Mouse (Mus musculus) midbrain, embryonic 12.5 days (tissue): ENCODE data around the gene Xrcc2. TPM values are rescaled to one million over a fixed set of nuclear protein-coding genes. Genes with fewer than 3 reads are reported as not detected.
"Not testable (repeated sequence)": the region's sequence is repeated elsewhere in the genome, so short reads cannot be mapped to it uniquely, and the experiment has no call there.

Experiments used
- ATAC-seq: fragments of 200-750 bp; cut with Nextera tagmentation; 2 replicates; pipeline ENCODE4 v1.8.0; 2017; ENCODE audit warnings: low read depth, moderate TSS enrichment, moderate library complexity; ENCODE audit not compliant: low FRiP score
- H3K27ac ChIP-seq: fragments of 300-500 bp; sonication (generic); replicated peaks from 2 replicates; pipeline ENCODE4 v1.5.1; 2016; ENCODE audit warnings: mild to moderate bottlenecking
- H3K27me3 ChIP-seq: fragments of 300-500 bp; sonication (generic); 2 replicates; pipeline ENCODE4 v1.6.1; 2016; ENCODE audit warnings: mild to moderate bottlenecking
- H3K36me3 ChIP-seq: fragments of 300-500 bp; sonication (generic); 2 replicates; pipeline ENCODE4 v1.6.1; 2016
- H3K4me1 ChIP-seq: fragments of 300-500 bp; sonication (generic); 2 replicates; pipeline ENCODE4 v1.6.1; 2016
- H3K4me2 ChIP-seq: fragments of 300-500 bp; sonication (generic); replicated peaks from 2 replicates; pipeline ENCODE4 v1.6.1; 2016; ENCODE audit warnings: mild to moderate bottlenecking, moderate library complexity
- H3K4me3 ChIP-seq: fragments of 300-500 bp; sonication (generic); 2 replicates; pipeline ENCODE4 v1.5.1; 2016; ENCODE audit warnings: mild to moderate bottlenecking
- H3K9ac ChIP-seq: fragments of 300-500 bp; sonication (generic); replicated peaks from 2 replicates; pipeline ENCODE4 v1.6.1; 2016; ENCODE audit warnings: mild to moderate bottlenecking, moderate library complexity
- H3K9me3 ChIP-seq: fragments of 300-500 bp; sonication (generic); 2 replicates; pipeline ENCODE4 v1.6.1; 2016; ENCODE audit warnings: mild to moderate bottlenecking
- WGBS: fragments of 180-500 bp; shearing (Covaris S2); methylation state at CpG from one replicate; pipeline ENCODE4 v1.1.7; 2016; 5-methylcytosine and 5-hydroxymethylcytosine counted together
- polyA plus RNA-seq: library from polyadenylated mRNA; unstranded; fragments of >200 nt; fragmentation: Nextera tagmentation; extraction: Ambion mirVana; gene quantifications from 2 replicates; pipeline ENCODE4 v1.2.1, GENCODE M21; 2016

Gene Xrcc2
- 9.3 and 10.2 TPM in 2 replicates for polyA plus RNA-seq

DNA sequence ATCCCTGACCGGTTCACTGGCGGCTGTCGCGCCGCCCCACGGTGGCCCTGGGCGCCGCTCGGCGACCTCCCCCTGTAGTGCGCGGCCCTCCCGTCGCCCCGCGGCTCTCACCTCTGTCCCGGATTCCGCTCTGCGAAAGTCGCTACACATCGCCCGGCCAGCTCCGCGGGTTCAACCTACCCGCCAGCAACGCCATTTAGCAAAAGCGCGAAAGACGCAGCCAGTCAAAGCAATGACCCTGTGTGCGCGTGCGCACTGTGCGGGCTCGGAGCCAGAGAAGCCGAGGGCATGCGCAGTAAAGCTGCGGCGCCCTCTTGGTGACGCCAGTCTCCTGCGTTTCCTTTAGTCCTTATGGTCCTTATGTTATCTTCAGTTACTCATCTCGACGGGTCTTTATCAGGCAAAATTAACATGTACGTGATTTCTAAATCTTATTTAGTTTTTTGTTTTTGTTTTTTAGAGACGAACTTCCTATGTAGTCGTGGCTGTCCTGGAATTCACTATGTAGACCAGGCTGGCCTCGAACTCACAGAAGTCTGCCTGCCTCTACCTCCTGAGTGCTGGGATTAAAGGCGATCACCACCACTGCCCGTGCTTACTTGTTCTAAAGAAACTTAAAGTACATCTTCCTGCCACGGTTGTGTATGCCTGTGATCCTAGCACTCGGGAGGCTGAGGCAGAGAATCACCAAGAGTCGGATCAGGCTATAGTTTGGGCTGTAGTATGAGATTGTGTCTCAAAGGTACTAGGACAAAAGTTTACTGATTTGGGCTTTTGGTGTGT is at the start of gene Xrcc2:
Xrcc2 (minus strand) TSS at position 259 of the 783 bp plus-strand sequence.
- peak; percentile 96 for ATAC-seq
- 8% methylated on average over 51 of the region's 51 CpGs for WGBS
- H3K27ac ChIP-seq, result 0 out of 2 replicates have a peak within 1 kb of the TSS, but pooled peaks have one; percentile 64

DNA sequence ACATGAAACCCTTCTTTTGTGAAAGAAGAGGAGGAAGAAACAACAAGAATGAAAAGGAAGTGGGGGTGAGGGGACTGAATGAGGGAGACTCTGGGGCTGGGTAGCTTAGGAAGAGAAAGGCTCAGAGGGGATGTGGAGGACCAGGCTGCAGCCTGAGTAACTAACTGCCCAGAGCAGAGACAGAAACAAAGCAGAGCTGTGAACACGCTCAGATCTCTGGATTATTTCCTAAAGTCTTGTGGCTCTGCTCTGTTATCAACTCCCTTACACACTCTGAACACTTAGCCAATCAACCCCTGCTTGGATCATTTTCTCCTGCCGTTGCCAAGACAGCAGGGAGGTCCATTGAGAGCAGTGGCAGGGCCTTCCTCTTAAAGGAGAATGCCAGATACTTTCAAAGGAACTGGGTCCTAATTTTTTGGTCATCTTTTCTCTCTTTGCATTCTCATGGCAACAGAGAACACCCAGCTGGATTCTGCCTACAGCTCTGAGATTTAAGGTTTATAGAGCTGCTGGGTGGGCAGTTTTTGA is 48.7 kb upstream of the Xrcc2 start:
- H3K36me3 ChIP-seq, result no peaks in the 10 kb centered on the region
- H3K4me2 ChIP-seq, result no peak overlapping the region
- 0 out of 2 replicates have a peak, but pooled peaks have one; percentile 27 for ATAC-seq
- peaks cover 17% of the 10 kb centered on the region for H3K4me1 ChIP-seq
- no peaks in the 10 kb centered on the region; the same call in 1 of the 2 replicates for H3K27me3 ChIP-seq
- H3K27ac ChIP-seq, result peak overlapping the region; percentile 42
- WGBS, result 0% methylated on average over 2 of the region's 2 CpGs
- H3K9me3 ChIP-seq, result no peaks in the 10 kb centered on the region
- no peak overlapping the region for H3K4me3 ChIP-seq
- 0 out of 2 replicates have a peak overlapping the region, but pooled peaks have one; percentile 20 for H3K9ac ChIP-seq

More for the DNA sequence above, at the start of gene Xrcc2:
- Histone ChIP-seq H3K9me3 (no peaks in the 10 kb centered on the region), H3K9ac (peak within 1 kb of the TSS; percentile 79), H3K36me3 (peaks cover 5% of the 10 kb centered on the region; the same call in 1 of the 2 replicates), H3K4me1 (peaks cover 14% of the 10 kb centered on the region), H3K27me3 (no peaks in the 10 kb centered on the region), H3K4me3 (peak within 1 kb of the TSS; percentile 85), H3K4me2 (peak within 1 kb of the TSS; percentile 76)

DNA sequence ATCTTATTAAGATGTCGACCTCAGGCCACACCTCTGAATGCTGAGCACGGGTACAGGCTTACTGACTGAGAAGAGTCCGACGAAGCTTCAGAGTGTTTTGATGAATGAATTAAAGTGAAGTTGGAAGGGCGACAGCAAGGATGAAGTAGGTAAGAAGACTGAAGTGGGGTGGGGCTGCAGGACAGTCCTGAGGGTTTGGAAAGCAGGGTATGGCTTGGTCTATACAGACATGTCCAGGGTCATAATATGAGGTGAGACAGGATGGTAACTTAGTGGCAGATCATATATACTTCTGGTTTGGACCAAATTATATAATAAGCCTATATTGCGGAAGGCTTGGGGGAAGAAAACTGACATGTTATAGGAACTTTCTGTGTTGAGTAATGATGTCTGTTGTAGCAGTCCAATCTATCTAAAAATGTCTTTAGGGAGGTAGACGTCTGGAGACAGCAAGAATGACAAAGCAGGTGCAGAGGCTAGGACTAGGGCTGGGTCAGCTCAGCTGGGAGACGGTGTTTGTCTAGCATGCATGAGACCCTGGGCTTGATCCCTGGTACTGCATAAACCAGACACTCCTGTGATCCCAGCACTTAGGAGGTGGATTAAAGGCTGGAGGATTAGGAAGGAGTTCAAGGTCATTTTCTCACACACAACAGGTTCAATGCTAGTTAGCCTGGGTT is 48.1 kb upstream of the Xrcc2 start:
- H3K9ac ChIP-seq, result no peak overlapping the region
- no peaks in the 10 kb centered on the region for H3K36me3 ChIP-seq
- WGBS, result 36% methylated on average over 8 of the region's 8 CpGs
- ATAC-seq, result no peak
- peak overlapping the region; percentile 42 for H3K27ac ChIP-seq
- H3K4me2 ChIP-seq, result no peak overlapping the region
- peaks cover 16% of the 10 kb centered on the region for H3K4me1 ChIP-seq
- H3K4me3 ChIP-seq, result no peak overlapping the region
- H3K27me3 ChIP-seq, result no peaks in the 10 kb centered on the region; the same call in 1 of the 2 replicates
- no peaks in the 10 kb centered on the region for H3K9me3 ChIP-seq

DNA sequence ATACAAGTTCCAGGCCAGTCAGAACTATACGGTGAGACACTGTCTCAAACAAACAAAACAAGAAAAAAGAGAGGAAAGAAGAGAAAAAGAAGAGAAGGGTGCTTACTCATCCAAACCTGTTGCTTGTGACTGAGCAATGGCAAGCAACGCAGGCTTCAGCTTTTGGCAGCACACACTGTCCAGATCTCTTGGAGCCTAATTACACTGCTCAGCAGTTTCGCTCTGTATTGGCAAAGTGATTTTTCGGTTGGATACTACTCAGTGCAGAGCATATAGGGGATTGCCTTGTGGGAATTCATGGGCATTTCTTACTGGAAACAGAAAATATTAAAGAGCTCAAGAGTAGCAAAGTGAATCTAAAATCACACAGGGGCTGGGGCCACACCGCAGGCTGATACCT is 47.2 kb upstream of the Xrcc2 start:
- no peak for ATAC-seq
- Histone ChIP-seq H3K4me2 (no peak overlapping the region), H3K9ac (no peak overlapping the region)

DNA sequence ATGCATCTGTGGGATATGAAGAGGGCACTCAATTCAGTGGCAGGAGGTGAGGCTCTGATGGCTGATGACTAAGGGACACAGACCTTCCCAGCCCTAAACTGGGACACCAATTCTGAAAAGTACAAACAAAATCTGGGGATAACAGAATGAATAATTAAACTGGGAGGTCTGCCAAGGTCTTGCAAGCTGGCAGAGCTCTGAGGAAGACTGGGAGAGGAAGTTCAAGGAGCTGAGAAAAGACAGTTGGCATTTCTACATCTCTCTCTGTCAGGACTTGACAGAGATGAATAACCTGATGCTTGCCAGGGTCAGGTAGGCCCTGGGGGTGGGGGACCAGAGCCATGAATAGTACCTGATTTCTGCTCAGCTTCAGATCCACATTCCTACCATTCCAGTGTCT is 45.9 kb upstream of the Xrcc2 start:
- Histone ChIP-seq H3K9me3 (no peaks in the 10 kb centered on the region), H3K27ac (no peak overlapping the region), H3K36me3 (no peaks in the 10 kb centered on the region), H3K4me2 (no peak overlapping the region), H3K27me3 (no peaks in the 10 kb centered on the region), H3K4me3 (no peak overlapping the region), H3K9ac (no peak overlapping the region), H3K4me1 (peaks cover 16% of the 10 kb centered on the region)
- no peak for ATAC-seq

More for the DNA sequence above, 47.2 kb upstream of the Xrcc2 start:
- WGBS, result 88% methylated on average over 5 of the region's 5 CpGs
- H3K27ac ChIP-seq, result no peak overlapping the region
- H3K27me3 ChIP-seq, result no peaks in the 10 kb centered on the region; the same call in 1 of the 2 replicates
- H3K36me3 ChIP-seq, result no peaks in the 10 kb centered on the region
- H3K4me1 ChIP-seq, result peaks cover 16% of the 10 kb centered on the region
- no peaks in the 10 kb centered on the region for H3K9me3 ChIP-seq
- no peak overlapping the region for H3K4me3 ChIP-seq

DNA sequence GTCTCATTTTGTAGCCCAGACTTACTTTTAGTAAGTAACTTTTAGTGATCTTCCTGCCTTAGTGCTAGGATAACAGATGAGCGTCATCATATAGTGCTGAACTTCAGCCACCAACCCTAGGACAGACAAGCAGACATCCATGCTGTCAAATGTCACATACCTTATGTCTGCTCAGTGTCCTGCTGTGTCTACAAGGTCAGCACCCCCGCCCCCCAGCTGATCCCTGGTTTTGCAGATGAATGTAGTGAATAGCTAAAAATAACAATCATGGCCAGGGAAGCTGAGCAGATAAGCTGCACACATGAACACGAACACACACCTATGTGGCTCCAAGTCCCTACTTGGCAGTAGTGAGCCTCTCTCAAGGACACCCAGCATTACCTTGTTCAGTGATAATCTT is 43.0 kb upstream of the Xrcc2 start:
- no peak overlapping the region for H3K4me2 ChIP-seq
- no peak overlapping the region for H3K27ac ChIP-seq
- no peak overlapping the region for H3K4me3 ChIP-seq
- H3K36me3 ChIP-seq, result no peaks in the 10 kb centered on the region
- no peak overlapping the region for H3K9ac ChIP-seq
- H3K4me1 ChIP-seq, result no peaks in the 10 kb centered on the region; the same call in 1 of the 2 replicates
- 79% methylated on average over 3 of the region's 3 CpGs for WGBS
- no peaks in the 10 kb centered on the region for H3K9me3 ChIP-seq
- H3K27me3 ChIP-seq, result no peaks in the 10 kb centered on the region
- no peak for ATAC-seq

DNA sequence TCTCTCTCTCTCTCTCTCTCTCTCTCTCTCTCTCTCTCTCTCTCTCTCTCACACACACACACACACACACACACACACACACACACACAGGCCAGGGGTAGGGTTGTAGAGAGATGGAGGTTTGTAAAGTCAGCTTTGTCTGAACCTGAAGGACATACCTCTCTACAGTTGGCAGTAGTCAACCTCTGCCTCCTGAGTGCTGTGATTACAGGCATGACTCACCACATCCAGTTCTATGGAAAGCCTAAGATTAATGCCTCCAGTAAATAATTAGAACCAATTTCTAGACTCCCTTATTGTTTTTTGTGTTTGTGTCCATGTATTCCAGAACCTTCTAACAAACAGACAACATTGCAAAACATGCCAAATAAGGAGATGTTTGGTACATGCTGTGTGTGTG is 42.3 kb upstream of the Xrcc2 start:
- no peak overlapping the region for H3K27ac ChIP-seq
- H3K4me1 ChIP-seq, result no peaks in the 10 kb centered on the region
- no peaks in the 10 kb centered on the region for H3K36me3 ChIP-seq
- no peaks in the 10 kb centered on the region for H3K27me3 ChIP-seq
- no peaks in the 10 kb centered on the region for H3K9me3 ChIP-seq
- no peak for ATAC-seq
- H3K4me3 ChIP-seq, result no peak overlapping the region
- H3K4me2 ChIP-seq, result no peak overlapping the region
- no peak overlapping the region for H3K9ac ChIP-seq

DNA sequence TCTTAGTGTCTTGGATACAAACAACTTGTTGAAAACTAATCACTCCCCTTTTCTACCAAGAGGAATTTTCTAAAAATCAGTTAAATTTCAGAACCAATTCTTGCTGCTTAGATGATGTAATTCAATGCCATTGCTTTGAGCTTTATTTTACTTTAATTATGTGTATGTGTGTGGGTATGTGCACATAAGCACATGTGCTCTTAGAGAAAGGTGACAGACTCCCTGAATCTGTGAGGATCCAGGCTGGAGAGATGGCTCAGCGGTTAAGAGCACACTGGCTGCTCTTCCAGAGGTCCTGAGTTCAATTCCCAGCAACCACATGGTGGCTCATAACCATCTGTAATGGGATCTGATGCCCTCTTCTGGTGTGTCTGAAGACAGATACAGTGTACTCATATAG is 33.3 kb upstream of the Xrcc2 start:
- not testable (repeated sequence) for ATAC-seq, H3K4me3 ChIP-seq, H3K27ac ChIP-seq

DNA sequence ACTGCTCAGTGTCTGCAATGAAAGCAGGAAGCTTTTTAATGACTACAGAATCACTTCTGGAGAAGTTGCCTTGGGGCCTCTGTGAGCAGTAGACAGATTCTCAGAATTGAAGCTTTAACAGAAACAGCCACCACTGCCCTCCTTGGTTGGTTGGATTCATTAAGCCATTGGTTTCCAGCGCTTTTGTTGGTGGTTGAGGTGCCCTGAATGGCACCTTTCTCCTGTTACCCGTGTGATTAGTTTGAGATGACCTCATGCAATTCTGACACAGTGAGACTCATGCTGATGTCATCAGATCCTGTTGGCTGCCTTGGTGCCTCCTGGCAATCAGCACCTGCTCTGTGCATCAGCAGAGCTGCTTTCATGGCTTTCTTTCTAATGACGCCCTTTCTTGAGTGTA is 32.8 kb upstream of the Xrcc2 start:
- Histone ChIP-seq H3K9me3 (no peaks in the 10 kb centered on the region), H3K27ac (no peak overlapping the region), H3K4me1 (no peaks in the 10 kb centered on the region), H3K4me3 (no peak overlapping the region), H3K36me3 (no peaks in the 10 kb centered on the region), H3K27me3 (no peaks in the 10 kb centered on the region), H3K9ac (no peak overlapping the region), H3K4me2 (no peak overlapping the region)
- whole genome bisulfite sequencing, result 71% methylated on average over 3 of the region's 3 CpGs
- ATAC-seq, result peak; percentile 49; the same call in 1 of the 2 replicates

More for the DNA sequence above, 33.3 kb upstream of the Xrcc2 start:
- H3K4me2 ChIP-seq, H3K9ac ChIP-seq, H3K4me1 ChIP-seq, H3K27me3 ChIP-seq, H3K9me3 ChIP-seq, H3K36me3 ChIP-seq: not testable (repeated sequence)
- WGBS, result 81% methylated on average over 1 of the region's 1 CpGs

DNA sequence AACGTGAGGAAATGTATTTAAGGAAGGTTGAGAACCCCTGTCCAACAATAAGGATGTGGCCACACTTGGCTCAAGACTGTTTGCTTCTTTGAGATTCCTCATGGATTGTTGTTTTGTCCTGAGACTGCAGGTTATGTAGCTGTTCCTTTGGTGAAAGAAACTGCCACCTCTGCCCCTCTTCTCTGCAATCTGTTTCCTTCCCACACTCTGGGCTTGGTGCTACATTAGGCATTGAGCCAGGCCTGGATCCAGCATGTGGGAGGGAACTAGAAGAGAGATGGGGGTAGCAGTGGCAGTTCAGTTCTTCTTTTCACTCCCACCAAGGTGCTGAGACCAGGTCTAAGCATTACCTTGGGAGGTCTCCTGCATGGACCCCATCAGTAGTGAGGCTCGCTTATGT is 30.2 kb upstream of the Xrcc2 start:
- no peaks in the 10 kb centered on the region for H3K27me3 ChIP-seq
- H3K4me1 ChIP-seq, result no peaks in the 10 kb centered on the region
- no peak for ATAC-seq
- H3K36me3 ChIP-seq, result no peaks in the 10 kb centered on the region
- H3K4me2 ChIP-seq, result no peak overlapping the region
- H3K9me3 ChIP-seq, result no peaks in the 10 kb centered on the region
- H3K9ac ChIP-seq, result no peak overlapping the region
- WGBS, result 80% methylated on average over 2 of the region's 2 CpGs
- H3K27ac ChIP-seq, result no peak overlapping the region
- no peak overlapping the region for H3K4me3 ChIP-seq

DNA sequence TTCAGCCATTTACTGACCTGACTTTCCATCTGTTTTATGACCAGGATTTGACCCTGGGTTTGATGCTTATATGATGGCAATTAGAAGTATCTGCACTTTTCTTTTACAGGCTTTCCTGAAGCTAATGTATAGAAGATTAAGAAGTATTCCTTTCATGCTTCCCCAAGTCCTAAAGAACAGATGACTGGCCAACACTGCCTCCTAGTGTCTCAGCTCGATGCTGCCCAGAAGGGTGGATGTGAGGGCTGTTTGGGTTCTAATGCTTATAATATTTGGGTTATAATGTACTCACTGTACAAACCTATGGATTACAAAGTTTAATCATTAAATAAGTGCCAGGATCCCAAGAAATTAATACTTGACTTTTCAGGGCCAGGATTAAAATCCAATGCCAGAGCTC is 28.7 kb upstream of the Xrcc2 start:
- no peak for ATAC-seq
- 14% methylated on average over 1 of the region's 1 CpGs for WGBS
- H3K27me3 ChIP-seq, result no peaks in the 10 kb centered on the region
- H3K4me3 ChIP-seq, result no peak overlapping the region
- no peaks in the 10 kb centered on the region for H3K4me1 ChIP-seq
- H3K27ac ChIP-seq, result no peak overlapping the region
- no peak overlapping the region for H3K4me2 ChIP-seq
- no peaks in the 10 kb centered on the region for H3K9me3 ChIP-seq
- H3K9ac ChIP-seq, result no peak overlapping the region
- no peaks in the 10 kb centered on the region for H3K36me3 ChIP-seq

DNA sequence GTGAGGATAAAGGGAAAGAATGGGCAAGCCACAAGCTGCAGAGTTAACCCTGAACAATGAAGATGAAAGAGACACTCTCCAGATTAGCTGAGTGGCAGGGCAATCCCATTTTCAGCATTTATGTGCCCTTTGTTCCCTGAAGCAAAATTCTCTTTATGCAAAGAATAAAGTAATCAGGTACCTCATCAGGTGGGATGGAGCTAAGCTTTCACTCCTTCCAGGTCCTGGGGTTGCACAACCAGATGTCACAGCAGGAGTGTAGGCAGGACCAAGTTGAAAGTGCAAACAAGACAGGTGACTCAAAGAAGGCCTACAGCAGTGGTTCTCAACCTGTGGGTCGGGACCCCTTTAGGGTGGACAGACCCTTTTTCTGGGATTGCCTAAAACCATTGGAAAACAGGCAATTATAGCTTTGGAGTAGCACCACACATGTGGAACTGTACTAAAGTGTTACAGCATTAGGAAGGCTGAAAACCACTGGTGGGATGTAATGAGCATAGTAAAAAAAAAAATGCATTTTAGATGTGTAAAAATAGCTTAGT is 18.6 kb upstream of the Xrcc2 start:
- 25% methylated on average over 1 of the region's 1 CpGs for WGBS
- ATAC-seq, result no peak
- Histone ChIP-seq H3K27me3 (no peaks in the 10 kb centered on the region), H3K27ac (no peak overlapping the region), H3K36me3 (no peaks in the 10 kb centered on the region), H3K9ac (no peak overlapping the region), H3K4me3 (no peak overlapping the region), H3K9me3 (no peaks in the 10 kb centered on the region), H3K4me2 (no peak overlapping the region), H3K4me1 (no peaks in the 10 kb centered on the region)
